Mouse (Mus musculus): ENCODE data around the gene Asah2.

Asah2 gene

GRCm38 (mm10) chr19:31975882-31976281, 132.1 kb downstream of the Asah2 start:
- in situ Hi-C loops (cut with MboI) = no loop called here

DNA sequence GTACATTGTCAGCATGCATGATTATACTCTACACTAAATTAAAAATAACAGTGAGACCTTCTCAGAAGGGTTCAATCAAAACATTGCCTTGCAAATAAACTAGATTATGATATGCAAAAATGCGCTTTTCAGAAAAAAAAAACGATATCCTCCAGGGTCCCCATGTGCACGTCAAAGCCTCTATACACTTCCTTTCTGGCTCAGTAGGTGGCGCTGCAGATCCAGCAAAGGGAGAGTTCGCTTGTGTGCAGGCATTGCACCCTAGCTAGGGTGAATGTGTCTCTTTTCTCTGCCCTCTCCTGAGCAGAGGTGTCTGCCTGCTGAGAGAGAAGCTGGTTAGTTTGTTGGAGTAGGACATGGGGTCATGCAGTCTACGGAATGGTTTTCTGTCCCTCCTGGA, 136.0 kb downstream of the Asah2 start:
- in situ Hi-C loops (cut with MboI) = no loop called here

GRCm38 (mm10) chr19:31971405-31971804, 136.6 kb downstream of the Asah2 start:
- in situ Hi-C loops (cut with MboI) = no loop called here

- in situ Hi-C loops (cut with MboI) = no loop called here
Measured at GRCm38 (mm10) chr19:31967933-31968532, 140.0 kb downstream of the Asah2 start.

- in situ Hi-C loops (cut with MboI) = no loop called here
Measured at GRCm38 (mm10) chr19:31963147-31963546, 144.9 kb downstream of the Asah2 start.

- in situ Hi-C loops (cut with MboI) = no loop called here
Measured at GRCm38 (mm10) chr19:31960434-31960833, 147.6 kb downstream of the Asah2 start.

DNA sequence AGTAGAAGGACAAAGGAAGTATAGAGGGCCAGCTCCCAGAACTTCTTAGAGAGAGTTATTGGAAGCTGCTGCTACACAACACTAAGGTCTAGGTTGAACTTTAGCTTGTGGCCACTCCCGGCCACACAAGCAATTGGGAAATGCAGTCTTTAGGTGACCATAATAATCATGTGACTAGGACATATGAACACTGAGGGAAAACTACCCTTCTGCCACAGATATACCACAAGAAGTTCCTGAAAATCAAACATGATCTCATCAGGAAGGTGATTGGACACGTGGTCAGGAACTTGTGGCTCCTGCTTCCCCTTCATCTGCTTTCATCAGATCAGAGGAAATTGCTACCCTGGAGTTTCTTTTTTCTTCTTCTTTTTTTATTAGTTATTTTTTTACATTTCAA, 151.7 kb downstream of the Asah2 start:
- in situ Hi-C loops (cut with MboI) = no loop called here

- in situ Hi-C loops (cut with MboI) = no loop called here
Measured at GRCm38 (mm10) chr19:31954696-31955095, 153.3 kb downstream of the Asah2 start.

DNA sequence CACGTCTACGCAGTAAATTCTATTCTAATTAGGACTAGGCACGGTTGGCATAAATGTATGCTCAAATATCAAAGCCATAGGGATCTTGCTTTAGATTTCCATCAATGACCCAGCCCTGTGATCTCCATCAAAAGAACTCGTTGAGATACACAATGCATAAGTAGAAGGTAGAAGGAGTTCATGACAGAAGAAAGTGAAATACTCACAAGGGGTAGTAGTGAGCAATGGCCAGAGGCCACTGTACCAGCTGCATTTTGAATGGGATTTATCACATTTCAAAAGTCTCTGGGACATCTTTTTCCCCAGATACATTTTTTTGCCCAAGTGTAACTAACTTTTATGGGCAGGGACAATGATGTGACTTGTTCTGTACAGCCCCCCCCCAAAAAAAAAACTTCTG, 153.7 kb downstream of the Asah2 start:
- in situ Hi-C loops (cut with MboI) = no loop called here

DNA sequence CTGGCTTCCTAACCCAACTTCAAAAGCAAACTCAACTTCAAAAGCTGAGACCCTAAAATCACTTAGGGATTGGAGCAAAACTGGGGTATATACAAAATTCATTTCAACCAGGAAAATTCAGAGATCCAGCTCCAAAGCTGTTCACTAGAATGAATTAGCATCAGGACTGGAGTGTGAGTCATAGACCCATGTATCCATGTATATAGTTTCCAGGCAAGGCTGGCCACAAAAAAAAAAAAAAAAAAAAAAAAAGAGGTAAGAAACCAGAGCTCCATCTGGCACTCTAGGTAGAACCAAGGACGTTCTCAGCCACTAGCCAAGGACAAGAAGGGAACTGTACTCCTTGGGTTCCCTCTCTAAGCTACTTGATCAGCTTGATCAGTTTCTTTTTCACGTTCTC, 154.2 kb downstream of the Asah2 start:
- in situ Hi-C loops (cut with MboI) = no loop called here

DNA sequence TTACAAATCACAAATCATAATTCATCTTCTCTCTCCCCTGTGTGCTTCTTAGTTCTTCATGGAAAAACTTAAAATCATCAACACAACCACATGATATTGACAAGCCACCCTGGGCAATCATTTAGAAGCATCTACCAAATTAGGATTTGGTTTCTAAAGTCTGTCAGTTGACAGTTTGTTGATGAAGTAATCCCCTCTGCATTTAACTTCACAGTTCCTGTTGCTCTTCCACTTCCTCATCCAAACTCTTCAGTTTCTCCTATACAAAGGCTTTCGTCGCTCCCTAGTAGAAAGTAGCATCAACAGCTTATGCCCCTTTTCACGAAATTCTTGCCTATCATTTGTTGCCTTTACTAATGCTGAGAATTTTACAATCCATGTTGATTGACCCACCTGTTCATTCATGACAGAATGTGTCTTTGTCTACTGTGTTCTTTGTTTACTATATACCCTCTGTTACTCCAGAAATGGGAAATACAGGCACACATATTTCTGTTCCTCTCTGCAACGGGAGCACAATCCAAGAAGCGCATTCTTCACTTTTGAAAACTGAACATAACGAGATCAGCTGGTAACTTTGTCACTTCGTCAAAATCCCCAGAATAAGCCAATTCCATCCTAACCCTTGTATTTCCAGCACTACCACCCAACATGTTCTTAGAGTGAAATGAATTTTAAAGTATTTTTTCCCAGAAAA, 157.1 kb downstream of the Asah2 start:
- in situ Hi-C loops (cut with MboI) = no loop called here
